Mouse (Mus musculus) testis, adult 2 months (tissue): ENCODE data around the gene Adamts7. TPM values are rescaled to one million over a fixed set of nuclear protein-coding genes. Genes with fewer than 3 reads are reported as not detected.

Experiments
- H3K27ac ChIP-seq: fragments of 200-500 bp; 2 replicates; pipeline ENCODE4 v1.5.1; 2012; ENCODE audit warnings: low read depth, low read length; ENCODE audit not compliant: control insufficient read depth, insufficient read depth
- H3K27me3 ChIP-seq: fragments of 200-500 bp; 2 replicates; pipeline ENCODE4 v1.6.1; 2012; ENCODE audit warnings: mild to moderate bottlenecking, low read length, moderate library complexity; ENCODE audit not compliant: control insufficient read depth, insufficient read depth
- H3K36me3 ChIP-seq: fragments of 200-500 bp; 2 replicates; pipeline ENCODE4 v1.6.1; 2012; ENCODE audit warnings: mild to moderate bottlenecking, low read length; ENCODE audit not compliant: control insufficient read depth, insufficient read depth
- H3K4me1 ChIP-seq: fragments of 200-500 bp; 2 replicates; pipeline ENCODE4 v1.6.1; 2012; ENCODE audit warnings: low read length; ENCODE audit not compliant: control insufficient read depth, insufficient read depth
- H3K4me3 ChIP-seq: fragments of 200-500 bp; 2 replicates; pipeline ENCODE4 v1.5.1; 2012; ENCODE audit warnings: low read depth, mild to moderate bottlenecking, low read length, moderate library complexity, mixed read lengths; ENCODE audit not compliant: control insufficient read depth
- CTCF ChIP-seq: fragments of 200-500 bp; IDR thresholded peaks from 2 replicates; pipeline ENCODE4 v1.5.1; 2012; ENCODE audit warnings: low read depth, mild to moderate bottlenecking, inconsistent platforms, low read length, moderate library complexity; ENCODE audit not compliant: control insufficient read depth, insufficient read depth, insufficient replicate concordance
- POLR2A ChIP-seq: fragments of 200-500 bp; IDR thresholded peaks from 2 replicates; pipeline ENCODE4 v1.6.1; 2012; ENCODE audit warnings: low read depth, mild to moderate bottlenecking, inconsistent platforms, low read length, moderate library complexity; ENCODE audit not compliant: control insufficient read depth
- polyA plus RNA-seq: library from polyadenylated mRNA; depleted of rRNA; stranded (reverse); fragments of >200 nt; gene quantifications from 2 replicates; pipeline ENCODE4 v1.2.3, GENCODE M21; 2012

The Adamts7 gene
- polyA plus RNA-seq, 1 experiment: 5.3 TPM

GRCm38 (mm10) chr9:90227171-90227570, 64.3 kb downstream of the Adamts7 start:
- Histone ChIP-seq H3K4me3 (no peak overlapping the region), H3K27me3 (no peaks in the 10 kb centered on the region), H3K36me3 (no peaks in the 10 kb centered on the region), H3K4me1 (no peaks in the 10 kb centered on the region), H3K27ac (no peak overlapping the region)
- TF ChIP-seq POLR2A: no peak
- TF ChIP-seq CTCF: 0 out of 2 replicates have a peak, but pooled peaks have one; percentile 7

GRCm38 (mm10) chr9:90232781-90233690, 70.2 kb downstream of the Adamts7 start:
- Histone ChIP-seq H3K4me3 (no peak overlapping the region), H3K4me1 (no peaks in the 10 kb centered on the region), H3K27ac (no peak overlapping the region), H3K27me3 (no peaks in the 10 kb centered on the region), H3K36me3 (no peaks in the 10 kb centered on the region)
- no peak for TF ChIP-seq CTCF
- TF ChIP-seq POLR2A: no peak

- Histone ChIP-seq H3K36me3 (no peaks in the 10 kb centered on the region), H3K4me3 (no peak overlapping the region)
- no peak for TF ChIP-seq CTCF
- no peak for TF ChIP-seq POLR2A
Measured at GRCm38 (mm10) chr9:90233906-90234419, 71.1 kb downstream of the Adamts7 start.

GRCm38 (mm10) chr9:90234786-90235185, 71.9 kb downstream of the Adamts7 start:
- Histone ChIP-seq H3K27me3 (no peaks in the 10 kb centered on the region), H3K36me3 (no peaks in the 10 kb centered on the region), H3K4me1 (no peaks in the 10 kb centered on the region), H3K27ac (no peak overlapping the region), H3K4me3 (no peak overlapping the region)
- no peak for TF ChIP-seq POLR2A
- no peak for TF ChIP-seq CTCF

More at GRCm38 (mm10) chr9:90233906-90234419, 71.1 kb downstream of the Adamts7 start:
- Histone ChIP-seq H3K27me3 (no peaks in the 10 kb centered on the region), H3K27ac (no peak overlapping the region), H3K4me1 (no peaks in the 10 kb centered on the region)

- Histone ChIP-seq H3K27me3 (no peaks in the 10 kb centered on the region), H3K4me3 (no peak overlapping the region), H3K36me3 (no peaks in the 10 kb centered on the region), H3K4me1 (no peaks in the 10 kb centered on the region), H3K27ac (no peak overlapping the region)
- TF ChIP-seq CTCF: no peak
- TF ChIP-seq POLR2A: no peak
Measured at GRCm38 (mm10) chr9:90235258-90235882, 72.5 kb downstream of the Adamts7 start.

- no peak overlapping the region for H3K27ac ChIP-seq
- no peak overlapping the region for H3K4me3 ChIP-seq
- TF ChIP-seq POLR2A: no peak
- TF ChIP-seq CTCF: no peak
- no peaks in the 10 kb centered on the region for H3K27me3 ChIP-seq
- H3K4me1 ChIP-seq: no peaks in the 10 kb centered on the region
- no peaks in the 10 kb centered on the region for H3K36me3 ChIP-seq
Measured at GRCm38 (mm10) chr9:90236817-90237216, 73.9 kb downstream of the Adamts7 start.
